Mouse (Mus musculus): ENCODE data around the gene Pvalb.

The Pvalb gene

DNA sequence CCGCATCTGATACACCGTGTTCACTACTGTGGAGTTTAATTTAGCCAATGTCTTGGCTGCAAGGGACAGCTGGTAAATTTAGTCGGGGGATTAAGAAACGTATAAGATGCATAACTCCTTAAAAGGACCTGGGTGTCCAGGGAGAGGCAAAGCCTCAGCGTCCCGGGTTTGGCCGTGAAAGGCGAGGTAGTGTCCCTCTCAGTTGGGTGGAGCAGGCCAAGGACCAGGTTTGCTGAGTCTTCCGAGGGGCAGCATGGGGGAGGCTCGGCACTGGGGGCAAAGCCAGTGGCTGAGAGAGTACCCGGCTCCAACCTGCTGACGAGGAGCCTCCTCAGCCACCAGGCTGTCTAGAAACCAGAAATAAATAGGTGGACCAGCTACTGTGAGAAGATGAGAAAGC lies 21.6 kb upstream of the Pvalb start:
- Histone ChIP-seq H3K27me3 (ENCODE audit: control insufficient read depth, insufficient read depth, low read length, poor library complexity, severe bottlenecking) (no peaks in the 10 kb centered on the region), H3K36me3 (ENCODE audit: control insufficient read depth, insufficient read depth, low read length, poor library complexity, severe bottlenecking) (no peaks in the 10 kb centered on the region)
- DNase-seq (ENCODE audit: low read depth, low spot score), result no peak

DNA sequence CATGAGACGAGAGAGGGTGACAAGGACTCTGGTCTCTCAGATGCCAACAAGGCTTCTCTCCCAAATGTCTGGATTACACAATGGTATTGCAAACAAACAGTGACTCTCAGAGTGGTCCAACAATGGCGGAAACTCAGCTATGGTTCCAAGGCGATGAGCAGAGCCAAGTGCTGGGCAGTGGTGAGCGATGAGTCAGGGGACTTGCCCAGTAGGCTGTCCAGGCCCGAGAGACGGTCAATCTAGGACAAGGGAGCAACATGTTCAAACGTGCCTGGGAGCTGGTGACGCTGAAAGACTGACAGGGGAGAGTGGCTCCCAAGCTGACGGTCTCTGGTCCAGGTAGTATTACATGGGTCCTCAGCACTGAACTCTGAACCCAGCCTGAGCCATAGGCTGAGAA lies 9.1 kb upstream of the Pvalb start:
- DNase-seq (ENCODE audit: low read depth, low spot score), result no peak

DNA sequence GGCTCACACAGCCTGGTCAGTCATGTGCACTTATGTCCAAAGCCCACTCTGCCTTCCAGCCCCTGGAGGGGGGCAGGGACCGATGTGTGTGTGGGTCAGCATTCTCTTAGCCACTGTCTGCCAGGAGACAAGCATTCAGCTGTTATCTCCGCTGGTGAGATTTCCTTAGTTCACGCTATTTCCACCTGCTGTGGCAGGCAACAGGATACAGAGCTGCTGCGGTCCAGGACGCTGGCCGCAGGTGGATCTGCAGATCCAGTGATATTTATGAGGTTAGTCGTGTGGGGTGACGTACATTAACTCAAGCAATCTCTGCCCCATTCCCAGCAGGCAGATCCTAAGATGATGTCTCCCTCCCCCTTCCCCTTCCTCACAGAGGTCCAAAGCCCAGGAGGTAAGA lies 5.2 kb upstream of the Pvalb start:
- DNase-seq (ENCODE audit: low read depth, low spot score), result no peak
- Histone ChIP-seq H3K36me3 (ENCODE audit: control insufficient read depth, insufficient read depth, low read length, poor library complexity, severe bottlenecking) (no peaks in the 10 kb centered on the region), H3K27me3 (ENCODE audit: control insufficient read depth, insufficient read depth, low read length, poor library complexity, severe bottlenecking) (no peaks in the 10 kb centered on the region)

More for the DNA sequence above, 9.1 kb upstream of the Pvalb start:
- no peaks in the 10 kb centered on the region for H3K36me3 ChIP-seq (ENCODE audit: control insufficient read depth, insufficient read depth, low read length, poor library complexity, severe bottlenecking)
- no peaks in the 10 kb centered on the region for H3K27me3 ChIP-seq (ENCODE audit: control insufficient read depth, insufficient read depth, low read length, poor library complexity, severe bottlenecking)

DNA sequence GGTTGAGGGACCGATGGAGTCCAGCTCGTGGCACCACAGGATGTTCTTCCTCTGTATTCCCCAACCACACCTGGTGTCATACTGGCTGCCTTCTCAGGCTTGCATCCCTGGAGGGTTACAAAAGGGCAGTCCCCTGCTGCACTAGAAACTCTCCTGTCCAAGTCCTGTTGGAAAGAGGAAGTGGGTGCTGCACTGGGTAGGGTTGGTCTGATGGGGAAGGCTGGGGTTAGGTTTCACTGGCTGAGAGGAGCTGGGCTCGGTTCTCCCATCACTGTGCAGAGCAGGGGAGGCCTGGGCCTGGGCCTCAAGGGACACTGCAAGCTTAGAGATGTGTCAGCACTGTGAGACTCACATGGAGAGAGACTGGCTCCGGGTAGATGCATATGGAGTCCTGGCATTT lies 4.0 kb upstream of the Pvalb start:
- no peaks in the 10 kb centered on the region for H3K36me3 ChIP-seq (ENCODE audit: control insufficient read depth, insufficient read depth, low read length, poor library complexity, severe bottlenecking)
- DNase-seq (ENCODE audit: low read depth, low spot score), result peak; percentile 22
- H3K27me3 ChIP-seq (ENCODE audit: control insufficient read depth, insufficient read depth, low read length, poor library complexity, severe bottlenecking), result no peaks in the 10 kb centered on the region

DNA sequence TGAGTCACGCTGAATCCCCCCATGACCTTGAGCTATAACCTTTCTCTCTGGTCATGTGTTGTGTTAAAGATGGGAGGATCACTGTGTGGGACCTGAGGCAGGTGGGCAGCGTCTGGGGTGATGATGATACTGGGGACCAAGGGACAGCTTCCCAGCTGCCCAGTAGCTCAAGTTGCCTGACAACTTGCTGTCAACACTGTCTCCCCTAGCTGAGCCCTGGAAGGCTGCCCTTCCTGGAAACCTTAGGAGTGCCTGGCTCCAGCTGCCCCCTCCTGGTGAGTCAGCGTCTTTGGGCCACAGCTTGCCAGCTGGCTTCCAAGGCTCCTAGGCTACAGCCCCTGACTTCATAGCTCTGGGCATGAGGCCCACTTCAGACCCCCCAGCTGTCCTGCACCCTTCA lies 1.0 kb downstream of the Pvalb start:
- no peaks in the 10 kb centered on the region for H3K27me3 ChIP-seq (ENCODE audit: control insufficient read depth, insufficient read depth, low read length, poor library complexity, severe bottlenecking)
- H3K36me3 ChIP-seq (ENCODE audit: control insufficient read depth, insufficient read depth, low read length, poor library complexity, severe bottlenecking), result no peaks in the 10 kb centered on the region
- no peak for DNase-seq (ENCODE audit: low read depth, low spot score)

DNA sequence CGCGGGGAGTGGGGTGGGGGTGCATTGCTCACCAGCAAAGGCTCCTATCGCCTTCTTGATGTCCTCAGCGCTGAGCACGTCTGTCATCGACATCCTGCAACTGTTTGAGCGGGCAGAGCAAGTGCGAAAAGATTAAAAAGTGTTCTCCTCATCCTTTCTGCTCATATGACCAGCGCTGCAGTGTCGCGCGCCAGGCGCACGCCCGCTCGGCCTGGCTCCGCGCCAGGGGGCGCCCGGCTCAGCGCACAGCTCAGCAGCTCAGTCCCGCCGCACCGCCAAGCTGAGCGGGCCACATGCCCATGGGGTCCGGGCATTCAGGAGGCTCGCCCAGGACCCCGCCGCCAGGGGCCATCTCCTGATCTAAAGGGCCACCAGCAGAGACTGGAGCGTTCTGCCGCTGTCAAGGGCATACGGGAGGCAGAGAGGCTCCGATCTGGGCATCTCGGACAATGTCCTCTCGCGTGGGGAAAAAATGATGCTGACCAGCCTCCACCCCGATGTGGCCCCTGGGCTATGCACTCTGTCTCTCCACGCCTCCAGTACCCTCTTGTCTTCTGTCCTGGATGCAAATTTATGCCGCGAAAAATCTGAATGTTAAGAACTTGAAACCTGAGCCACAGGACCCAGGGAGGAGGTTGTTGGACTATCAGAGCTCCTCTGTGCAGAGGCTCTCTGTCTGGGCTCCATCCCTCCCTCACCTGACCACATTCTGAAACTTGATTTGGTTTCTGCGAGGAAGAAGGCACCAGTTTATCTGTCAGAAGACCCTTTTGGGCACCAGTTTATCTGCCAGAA lies 1.9 kb downstream of the Pvalb start:
- H3K36me3 ChIP-seq (ENCODE audit: control insufficient read depth, insufficient read depth, low read length, poor library complexity, severe bottlenecking), result no peaks in the 10 kb centered on the region
- peak; percentile 42 for DNase-seq (ENCODE audit: low read depth, low spot score)
- no peaks in the 10 kb centered on the region for H3K27me3 ChIP-seq (ENCODE audit: control insufficient read depth, insufficient read depth, low read length, poor library complexity, severe bottlenecking)

DNA sequence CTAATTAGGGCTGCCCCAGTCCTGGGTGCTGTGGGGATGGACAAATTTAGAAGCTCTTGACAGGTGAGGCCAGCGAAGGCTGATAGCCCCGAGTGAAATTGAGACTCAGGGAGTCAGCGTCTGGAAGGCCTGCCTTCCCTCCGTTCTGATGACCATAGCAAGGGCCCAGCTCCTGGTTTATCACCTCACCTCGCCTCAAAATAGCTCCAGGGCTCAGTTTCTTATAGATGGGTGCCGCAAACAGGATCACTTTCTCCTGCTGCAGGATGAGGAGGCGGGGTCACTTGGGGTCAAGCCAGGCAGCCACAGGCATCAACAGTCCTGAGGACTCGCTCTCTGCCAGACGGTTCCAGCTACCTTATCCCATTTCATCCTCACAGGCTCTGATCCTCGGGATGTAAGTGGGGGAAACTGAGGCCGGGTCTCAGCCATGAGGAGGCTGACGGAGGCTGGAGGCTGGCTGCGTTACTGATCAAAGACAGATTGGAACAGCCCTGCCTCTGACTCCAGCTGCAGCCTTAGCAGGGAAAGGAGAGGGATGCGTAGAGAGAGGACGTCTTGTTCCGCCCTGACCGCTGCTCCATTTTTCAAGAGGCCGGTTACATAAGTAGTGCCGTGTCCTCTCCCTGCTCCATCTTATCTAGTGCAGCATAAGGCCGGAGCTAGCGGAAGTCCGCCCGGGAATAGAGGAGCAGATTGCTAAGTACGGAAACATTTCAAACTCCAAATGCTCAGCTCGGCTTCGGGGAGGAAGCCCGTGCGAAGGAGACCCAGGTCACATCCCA lies 10.9 kb downstream of the Pvalb start:
- no peaks in the 10 kb centered on the region for H3K27me3 ChIP-seq (ENCODE audit: control insufficient read depth, insufficient read depth, low read length, poor library complexity, severe bottlenecking)
- H3K36me3 ChIP-seq (ENCODE audit: control insufficient read depth, insufficient read depth, low read length, poor library complexity, severe bottlenecking), result no peaks in the 10 kb centered on the region
- DNase-seq (ENCODE audit: low read depth, low spot score), result no peak

DNA sequence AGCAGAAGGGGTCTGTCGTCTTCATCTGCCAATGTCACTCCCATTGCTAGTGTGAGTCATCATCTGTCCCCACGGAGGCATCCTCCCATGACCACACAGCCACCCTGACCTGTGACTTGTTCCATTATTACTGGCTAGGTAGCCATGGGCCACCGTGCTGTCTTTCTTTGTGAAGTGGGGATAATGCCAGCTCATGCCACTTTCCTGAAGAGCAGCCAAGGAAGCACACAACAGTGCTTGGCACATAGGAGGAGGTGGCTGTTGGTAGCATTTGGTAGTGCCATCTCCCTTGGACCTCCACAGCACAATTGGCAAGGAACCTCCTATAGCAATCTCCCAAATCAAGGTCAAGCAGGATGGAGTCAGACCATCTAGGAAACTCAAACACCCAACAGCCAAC lies 11.9 kb downstream of the Pvalb start:
- DNase-seq (ENCODE audit: low read depth, low spot score), result no peak
- no peaks in the 10 kb centered on the region for H3K27me3 ChIP-seq (ENCODE audit: control insufficient read depth, insufficient read depth, low read length, poor library complexity, severe bottlenecking)
- no peaks in the 10 kb centered on the region for H3K36me3 ChIP-seq (ENCODE audit: control insufficient read depth, insufficient read depth, low read length, poor library complexity, severe bottlenecking)

DNA sequence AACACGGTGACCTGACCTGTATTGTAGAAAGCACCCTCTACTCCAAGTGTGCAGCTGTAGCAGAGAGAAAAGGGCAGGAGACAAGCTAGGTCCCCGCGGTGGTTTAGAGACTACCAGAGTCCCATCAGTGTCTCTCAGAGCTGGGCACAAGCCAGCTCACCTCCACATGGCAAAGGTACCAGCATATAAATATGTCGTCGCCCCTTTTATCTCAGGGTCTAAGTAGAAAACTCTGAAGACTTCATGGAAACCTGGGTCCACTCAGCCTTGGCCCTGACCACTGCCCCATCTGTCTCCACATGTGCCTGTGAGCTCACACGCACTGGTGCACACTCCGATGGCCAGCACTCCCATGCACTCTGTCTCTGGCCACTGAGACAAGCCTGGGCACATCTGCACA lies 16.6 kb downstream of the Pvalb start:
- DNase-seq (ENCODE audit: low read depth, low spot score), result no peak
- no peaks in the 10 kb centered on the region for H3K27me3 ChIP-seq (ENCODE audit: control insufficient read depth, insufficient read depth, low read length, poor library complexity, severe bottlenecking)
- H3K36me3 ChIP-seq (ENCODE audit: control insufficient read depth, insufficient read depth, low read length, poor library complexity, severe bottlenecking), result no peaks in the 10 kb centered on the region

DNA sequence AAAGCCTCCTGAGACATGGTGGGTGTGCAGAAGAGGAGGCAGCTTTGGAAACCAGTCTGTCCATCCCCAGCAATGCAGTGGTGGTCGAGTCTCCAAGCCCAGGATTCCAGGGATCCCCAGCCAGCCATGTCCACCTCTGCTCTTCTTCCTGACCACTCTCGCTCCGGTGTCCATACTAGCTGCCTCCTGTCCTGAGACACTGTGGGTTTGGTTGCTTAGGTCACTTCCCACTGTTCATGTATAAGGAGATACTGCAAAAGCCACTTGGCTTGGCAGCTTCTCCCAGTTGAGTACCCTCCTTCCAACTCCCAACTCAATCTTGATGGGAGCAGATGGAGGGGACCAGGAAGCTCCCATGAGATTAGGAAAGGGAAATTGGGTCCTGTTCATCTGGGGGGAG lies 17.7 kb downstream of the Pvalb start:
- Histone ChIP-seq H3K36me3 (ENCODE audit: control insufficient read depth, insufficient read depth, low read length, poor library complexity, severe bottlenecking) (no peaks in the 10 kb centered on the region), H3K27me3 (ENCODE audit: control insufficient read depth, insufficient read depth, low read length, poor library complexity, severe bottlenecking) (no peaks in the 10 kb centered on the region)
- no peak for DNase-seq (ENCODE audit: low read depth, low spot score)

DNA sequence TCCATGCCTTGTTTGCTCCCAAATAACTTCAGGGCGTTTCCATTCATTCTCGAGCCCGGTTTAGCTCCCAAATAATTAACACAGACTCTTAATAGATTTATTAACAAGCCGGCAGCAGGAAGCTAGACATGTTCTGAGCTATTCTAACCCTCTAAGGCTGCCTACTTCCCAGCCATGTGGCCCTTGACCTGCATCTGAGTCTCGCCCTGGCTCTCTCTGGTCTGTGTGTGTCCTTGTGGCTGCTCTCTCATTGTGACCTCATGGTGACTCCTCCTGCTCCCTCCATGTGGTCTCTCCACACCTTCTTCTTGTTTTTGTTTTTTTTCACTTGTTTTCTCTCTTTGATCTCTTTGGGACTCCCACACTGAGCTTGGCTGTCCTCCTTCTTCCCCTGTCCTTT lies 19.3 kb downstream of the Pvalb start:
- no peak for DNase-seq (ENCODE audit: low read depth, low spot score)
- no peaks in the 10 kb centered on the region for H3K27me3 ChIP-seq (ENCODE audit: control insufficient read depth, insufficient read depth, low read length, poor library complexity, severe bottlenecking)
- H3K36me3 ChIP-seq (ENCODE audit: control insufficient read depth, insufficient read depth, low read length, poor library complexity, severe bottlenecking), result no peaks in the 10 kb centered on the region

DNA sequence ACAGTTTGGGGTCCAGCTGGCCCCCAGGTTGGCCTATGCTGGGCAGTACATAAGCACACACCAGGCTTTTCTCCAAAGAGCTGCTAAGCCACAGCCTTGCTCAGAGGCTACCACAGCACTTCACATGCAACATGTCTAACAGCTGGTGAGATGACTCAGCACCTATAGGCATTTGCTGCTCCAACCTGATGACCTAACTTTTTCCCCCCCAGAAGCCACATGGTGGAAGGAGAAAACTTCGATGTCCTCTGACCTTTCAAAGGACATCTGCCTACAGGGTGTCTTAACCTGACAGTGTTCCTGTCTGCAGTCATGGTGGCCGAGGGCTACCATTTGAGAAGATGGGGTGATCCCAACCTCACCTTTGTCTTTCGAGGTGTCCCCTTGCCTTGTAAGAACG lies 20.6 kb downstream of the Pvalb start:
- no peak for DNase-seq (ENCODE audit: low read depth, low spot score)
- no peaks in the 10 kb centered on the region for H3K27me3 ChIP-seq (ENCODE audit: control insufficient read depth, insufficient read depth, low read length, poor library complexity, severe bottlenecking)
- H3K36me3 ChIP-seq (ENCODE audit: control insufficient read depth, insufficient read depth, low read length, poor library complexity, severe bottlenecking), result no peaks in the 10 kb centered on the region

DNA sequence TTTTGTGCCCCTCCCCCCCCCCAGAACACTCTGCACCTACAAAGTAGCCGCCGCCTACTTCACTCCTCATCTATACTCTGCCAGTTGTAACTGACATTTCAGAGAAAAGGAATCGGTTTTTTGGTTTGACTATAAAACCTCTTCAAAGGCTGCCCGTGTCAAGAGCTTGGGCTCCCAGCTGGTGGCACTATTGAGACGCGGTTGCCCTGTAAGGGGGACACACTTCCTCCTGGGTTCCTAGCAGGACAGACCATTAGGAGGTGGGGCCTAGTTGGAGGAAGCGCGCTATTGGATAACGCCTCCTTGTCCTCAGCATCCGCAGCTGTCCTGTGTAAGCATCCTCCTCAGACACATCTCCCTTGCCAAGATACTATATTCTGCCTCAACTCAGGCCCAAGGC lies 21.3 kb downstream of the Pvalb start:
- DNase-seq (ENCODE audit: low read depth, low spot score), result peak; percentile 64
- H3K36me3 ChIP-seq (ENCODE audit: control insufficient read depth, insufficient read depth, low read length, poor library complexity, severe bottlenecking), result no peaks in the 10 kb centered on the region
- H3K27me3 ChIP-seq (ENCODE audit: control insufficient read depth, insufficient read depth, low read length, poor library complexity, severe bottlenecking), result no peaks in the 10 kb centered on the region

DNA sequence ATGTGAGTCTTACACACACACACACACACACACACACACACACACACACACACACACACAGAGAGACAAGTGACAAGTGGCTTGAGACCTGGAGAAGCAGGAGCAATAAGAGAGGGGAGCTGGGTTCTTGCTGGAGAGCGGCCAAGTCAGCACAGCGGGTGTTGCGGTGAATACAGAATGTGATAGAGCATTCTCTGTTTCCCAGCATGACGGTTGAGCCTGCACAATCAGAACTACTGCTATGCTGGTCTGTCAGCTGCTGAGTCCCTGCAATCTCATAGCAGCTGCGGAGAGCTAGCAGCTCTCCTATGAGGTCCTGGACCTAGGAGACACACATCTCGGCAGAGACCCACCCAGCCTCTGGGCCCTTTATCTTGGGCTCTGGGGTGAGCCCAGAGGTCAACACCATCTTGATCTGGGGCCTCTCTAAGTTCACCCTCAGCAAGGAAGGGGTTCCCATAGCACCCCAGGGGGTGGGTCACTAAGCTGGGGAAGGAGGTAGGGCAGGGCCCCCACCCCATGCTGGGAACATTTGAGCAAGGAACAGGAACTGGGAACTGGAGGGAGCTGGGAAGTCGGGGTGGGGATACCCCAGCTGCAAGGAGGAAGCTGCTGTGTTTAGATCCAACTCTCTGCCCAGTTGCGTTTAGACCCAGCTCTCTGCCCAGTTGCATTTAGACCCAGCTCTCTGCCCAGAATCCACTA lies 24.3 kb downstream of the Pvalb start:
- Histone ChIP-seq H3K36me3 (ENCODE audit: control insufficient read depth, insufficient read depth, low read length, poor library complexity, severe bottlenecking) (no peaks in the 10 kb centered on the region), H3K27me3 (ENCODE audit: control insufficient read depth, insufficient read depth, low read length, poor library complexity, severe bottlenecking) (no peaks in the 10 kb centered on the region)
- no peak for DNase-seq (ENCODE audit: low read depth, low spot score)

DNA sequence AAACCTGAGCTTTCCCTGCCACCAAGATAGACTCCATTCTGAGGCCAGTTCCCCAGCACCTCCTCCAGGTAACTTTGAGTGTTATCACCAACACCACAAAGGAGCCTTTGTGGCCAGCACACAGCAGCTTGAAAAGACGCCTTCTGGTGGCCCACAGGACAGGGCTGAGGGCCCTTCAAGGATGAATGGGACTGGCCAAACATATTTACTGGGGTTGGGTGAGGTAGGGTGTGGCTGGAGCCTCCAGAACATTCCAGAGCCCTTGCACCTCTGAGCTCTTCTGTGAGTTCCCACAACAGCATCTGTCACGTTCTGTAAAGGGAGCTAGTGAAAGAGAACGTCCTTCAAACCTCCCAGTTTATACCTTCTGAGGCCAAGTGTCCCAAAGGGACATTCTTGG lies 26.4 kb downstream of the Pvalb start:
- no peak for DNase-seq (ENCODE audit: low read depth, low spot score)

More for the DNA sequence above, 26.4 kb downstream of the Pvalb start:
- Histone ChIP-seq H3K36me3 (ENCODE audit: control insufficient read depth, insufficient read depth, low read length, poor library complexity, severe bottlenecking) (no peaks in the 10 kb centered on the region), H3K27me3 (ENCODE audit: control insufficient read depth, insufficient read depth, low read length, poor library complexity, severe bottlenecking) (no peaks in the 10 kb centered on the region)

Data from splenic B cell, adult 2 months (primary cell).